Mouse (Mus musculus): Measurements from ENCODE around the gene Itgb2. TPM values are rescaled to one million over a fixed set of nuclear protein-coding genes. Genes with fewer than 3 reads are reported as not detected.

Itgb2 gene
- polyA plus RNA-seq, 1 experiment from 2014 or later: 2.1 TPM

- no peak overlapping the region for H3K4me3 ChIP-seq
- no peaks in the 10 kb centered on the region for H3K27me3 ChIP-seq
- H3K9ac ChIP-seq: no peak overlapping the region
- H3K27ac ChIP-seq: no peak overlapping the region
- H3K36me3 ChIP-seq: peaks cover 21% of the 10 kb centered on the region
- no peak overlapping the region for H3K4me2 ChIP-seq
- no peaks in the 10 kb centered on the region for H3K9me3 ChIP-seq (replicated peaks)
- ATAC-seq (replicated peaks; ENCODE audit: insufficient number of reproducible peaks, insufficient read depth, low FRiP score, low read depth): no peak
- peaks cover 5% of the 10 kb centered on the region; the same call in 1 of the 2 replicates for H3K4me1 ChIP-seq (replicated peaks)
- 81% methylated on average over 6 of the region's 6 CpGs for WGBS
These were observed 25.9 kb upstream of the Itgb2 start for GRCm38 (mm10) chr10:77504143-77504542.

GRCm38 (mm10) chr10:77506526-77506925 lies 23.5 kb upstream of the Itgb2 start:
- Histone ChIP-seq H3K4me2 (no peak overlapping the region), H3K27ac (no peak overlapping the region), H3K36me3 (peaks cover 24% of the 10 kb centered on the region), H3K27me3 (no peaks in the 10 kb centered on the region), H3K9me3 (replicated peaks) (no peaks in the 10 kb centered on the region), H3K4me1 (replicated peaks) (peaks cover 17% of the 10 kb centered on the region), H3K4me3 (no peak overlapping the region), H3K9ac (no peak overlapping the region)
- WGBS: 76% methylated on average over 5 of the region's 5 CpGs
- ATAC-seq (replicated peaks; ENCODE audit: insufficient number of reproducible peaks, insufficient read depth, low FRiP score, low read depth): no peak

- Histone ChIP-seq H3K27me3 (no peaks in the 10 kb centered on the region), H3K4me2 (no peak overlapping the region), H3K4me1 (replicated peaks) (peaks cover 17% of the 10 kb centered on the region), H3K9me3 (replicated peaks) (no peaks in the 10 kb centered on the region), H3K27ac (no peak overlapping the region), H3K4me3 (no peak overlapping the region), H3K9ac (no peak overlapping the region), H3K36me3 (peaks cover 18% of the 10 kb centered on the region)
- ATAC-seq (replicated peaks; ENCODE audit: insufficient number of reproducible peaks, insufficient read depth, low FRiP score, low read depth): no peak
- WGBS: 86% methylated on average over 13 of the region's 13 CpGs
These were observed 23.0 kb upstream of the Itgb2 start for GRCm38 (mm10) chr10:77506961-77507577.

GRCm38 (mm10) chr10:77507779-77508178 lies 22.3 kb upstream of the Itgb2 start:
- no peak for ATAC-seq (replicated peaks; ENCODE audit: insufficient number of reproducible peaks, insufficient read depth, low FRiP score, low read depth)
- H3K36me3 ChIP-seq: peaks cover 23% of the 10 kb centered on the region
- H3K4me3 ChIP-seq: no peak overlapping the region

GRCm38 (mm10) chr10:77508744-77509143 lies 21.3 kb upstream of the Itgb2 start:
- no peak overlapping the region for H3K4me3 ChIP-seq
- no peaks in the 10 kb centered on the region for H3K9me3 ChIP-seq (replicated peaks)
- H3K27ac ChIP-seq: no peak overlapping the region
- no peak for ATAC-seq (replicated peaks; ENCODE audit: insufficient number of reproducible peaks, insufficient read depth, low FRiP score, low read depth)
- peaks cover 19% of the 10 kb centered on the region for H3K36me3 ChIP-seq
- no peaks in the 10 kb centered on the region for H3K27me3 ChIP-seq
- H3K4me2 ChIP-seq: no peak overlapping the region
- 94% methylated on average over 3 of the region's 3 CpGs for WGBS
- peaks cover 17% of the 10 kb centered on the region for H3K4me1 ChIP-seq (replicated peaks)
- no peak overlapping the region for H3K9ac ChIP-seq

More at GRCm38 (mm10) chr10:77507779-77508178, 22.3 kb upstream of the Itgb2 start:
- Histone ChIP-seq H3K4me2 (no peak overlapping the region), H3K9me3 (replicated peaks) (no peaks in the 10 kb centered on the region), H3K27ac (no peak overlapping the region), H3K4me1 (replicated peaks) (peaks cover 17% of the 10 kb centered on the region), H3K27me3 (no peaks in the 10 kb centered on the region), H3K9ac (no peak overlapping the region)
- 76% methylated on average over 4 of the region's 4 CpGs for WGBS

- H3K9me3 ChIP-seq (replicated peaks): no peaks in the 10 kb centered on the region
- H3K27ac ChIP-seq: 0 out of 2 replicates have a peak overlapping the region, but pooled peaks have one; percentile 18
- no peak overlapping the region for H3K9ac ChIP-seq
- H3K36me3 ChIP-seq: peaks cover 23% of the 10 kb centered on the region
- no peak overlapping the region for H3K4me3 ChIP-seq
- peaks cover 20% of the 10 kb centered on the region for H3K4me1 ChIP-seq (replicated peaks)
- peak; percentile 78 for ATAC-seq (replicated peaks; ENCODE audit: insufficient number of reproducible peaks, insufficient read depth, low FRiP score, low read depth)
- H3K4me2 ChIP-seq: no peak overlapping the region
- 51% methylated on average over 12 of the region's 12 CpGs for WGBS
- H3K27me3 ChIP-seq: no peaks in the 10 kb centered on the region
These were observed 20.5 kb upstream of the Itgb2 start for GRCm38 (mm10) chr10:77509403-77510187.

GRCm38 (mm10) chr10:77510225-77510982 lies 19.6 kb upstream of the Itgb2 start:
- Histone ChIP-seq H3K4me1 (replicated peaks) (peaks cover 26% of the 10 kb centered on the region), H3K27me3 (no peaks in the 10 kb centered on the region), H3K9me3 (replicated peaks) (no peaks in the 10 kb centered on the region), H3K9ac (no peak overlapping the region), H3K27ac (no peak overlapping the region), H3K4me2 (no peak overlapping the region), H3K4me3 (no peak overlapping the region), H3K36me3 (peaks cover 19% of the 10 kb centered on the region)
- no peak for ATAC-seq (replicated peaks; ENCODE audit: insufficient number of reproducible peaks, insufficient read depth, low FRiP score, low read depth)
- WGBS: 77% methylated on average over 15 of the region's 15 CpGs

GRCm38 (mm10) chr10:77515385-77516348 lies 14.4 kb upstream of the Itgb2 start, which contains the start of gene Fam207a:
Fam207a (minus strand) TSS chr10:77515785.
- Histone ChIP-seq H3K36me3 (peaks cover 16% of the 10 kb centered on the region), H3K4me2 (peak within 1 kb of the TSS; percentile 81), H3K27me3 (no peaks in the 10 kb centered on the region), H3K4me1 (replicated peaks) (peaks cover 19% of the 10 kb centered on the region), H3K27ac (peak within 1 kb of the TSS; percentile 84), H3K4me3 (peak within 1 kb of the TSS; percentile 86), H3K9ac (peak within 1 kb of the TSS; percentile 79), H3K9me3 (replicated peaks) (no peaks in the 10 kb centered on the region)
- WGBS: under 1% methylated on average over 75 of the region's 75 CpGs
- peak; percentile 90 for ATAC-seq (replicated peaks; ENCODE audit: insufficient number of reproducible peaks, insufficient read depth, low FRiP score, low read depth)

GRCm38 (mm10) chr10:77516379-77516951 lies 13.6 kb upstream of the Itgb2 start:
- no peak for ATAC-seq (replicated peaks; ENCODE audit: insufficient number of reproducible peaks, insufficient read depth, low FRiP score, low read depth)
- Histone ChIP-seq H3K27ac (peak overlapping the region; percentile 84), H3K4me3 (peak overlapping the region; percentile 86), H3K9ac (peak overlapping the region; percentile 79), H3K4me2 (peak overlapping the region; percentile 81), H3K4me1 (replicated peaks) (peaks cover 19% of the 10 kb centered on the region), H3K27me3 (no peaks in the 10 kb centered on the region), H3K36me3 (peaks cover 16% of the 10 kb centered on the region), H3K9me3 (replicated peaks) (no peaks in the 10 kb centered on the region)
- WGBS: 35% methylated on average over 14 of the region's 14 CpGs

GRCm38 (mm10) chr10:77517066-77517620 lies 12.9 kb upstream of the Itgb2 start:
- H3K4me3 ChIP-seq: no peak overlapping the region
- H3K27ac ChIP-seq: no peak overlapping the region
- H3K27me3 ChIP-seq: no peaks in the 10 kb centered on the region
- no peaks in the 10 kb centered on the region for H3K9me3 ChIP-seq (replicated peaks)
- H3K36me3 ChIP-seq: peaks cover 16% of the 10 kb centered on the region
- H3K9ac ChIP-seq: no peak overlapping the region
- WGBS: 22% methylated on average over 20 of the region's 20 CpGs
- H3K4me1 ChIP-seq (replicated peaks): peaks cover 20% of the 10 kb centered on the region
- H3K4me2 ChIP-seq: peak overlapping the region; percentile 81; the same call in 1 of the 2 replicates
- ATAC-seq (replicated peaks; ENCODE audit: insufficient number of reproducible peaks, insufficient read depth, low FRiP score, low read depth): no peak
